ENCODE assay signal across 11 mouse cellular contexts in genomic region chr7:139731276-139731696, GRCm38 (mm10). TPM values are rescaled to one million over a fixed set of nuclear protein-coding genes. Genes with fewer than 3 reads are reported as not detected.
A peak's percentile ranks its signal among the peaks of the same experiment; 100 is the strongest.
DNase-seq lines count a peak whose midpoint lies in the region; ATAC-seq lines count a peak whose summit lies in the region.
"Had no signal": no experiment of that assay in that cellular context is flagged by ENCODE, and none has a peak within 500 bp of the region (broad histone marks: within the 10 kb centered on the region; RNA-seq: fewer than 3 reads in every experiment).

No protein-coding gene starts in this region.

- H3K9ac ChIP-seq in midbrain, embryonic 13.5 days (replicated peaks): no peak overlapping the region
- H3K9ac ChIP-seq in midbrain, embryonic 14.5 days (replicated peaks; ENCODE audit: low read length): no peak overlapping the region
- no peak overlapping the region for H3K9ac ChIP-seq in stomach, embryonic 15.5 days
- H3K9ac ChIP-seq: embryonic facial prominence, embryonic 15.5 days; liver, embryonic 14.5 days had no signal

- 0 out of 2 replicates have a peak, but pooled peaks have one; percentile 6 for ATAC-seq in midbrain, embryonic 13.5 days
- ATAC-seq in midbrain, embryonic 14.5 days (ENCODE audit: low FRiP score, low TSS enrichment): no peak
- ATAC-seq in stomach, embryonic 15.5 days (ENCODE audit: insufficient read depth, low FRiP score, low read depth): peak; percentile 43; the same call in 1 of the 2 replicates
- no peak for ATAC-seq in cerebellum, adult (ENCODE audit: insufficient number of reproducible peaks, low FRiP score, low TSS enrichment)

- DNase-seq in midbrain, embryonic 14.5 days: no peak
- peak; percentile 14 to 27 for DNase-seq in heart, adult 9 months (ENCODE audit: low spot score in 2 of 2)
- peak; percentile 9 for DNase-seq in kidney, postnatal 14 days
- no peak for DNase-seq in spleen, postnatal 36 days (ENCODE audit: low spot score in 2 of 2)
- DNase-seq: gastrocnemius, postnatal 14 days; layer of hippocampus, adult 9-11 months had no signal

- H3K27me3 ChIP-seq in midbrain, embryonic 13.5 days: no peaks in the 10 kb centered on the region
- no peaks in the 10 kb centered on the region for H3K27me3 ChIP-seq in midbrain, embryonic 14.5 days (ENCODE audit: control insufficient read depth, insufficient read depth, low read length)
- H3K27me3 ChIP-seq in stomach, embryonic 15.5 days (replicated peaks): no peaks in the 10 kb centered on the region
- H3K27me3 ChIP-seq: embryonic facial prominence, embryonic 15.5 days had no signal

- peak overlapping the region; percentile 9; the same call in 1 of the 2 replicates for H3K27ac ChIP-seq in midbrain, embryonic 13.5 days
- no peak overlapping the region for H3K27ac ChIP-seq in midbrain, embryonic 14.5 days (replicated peaks; ENCODE audit: low read depth, low read length)
- H3K27ac ChIP-seq in stomach, embryonic 15.5 days: peak overlapping the region; percentile 18; the same call in 1 of the 2 replicates
- H3K27ac ChIP-seq: embryonic facial prominence, embryonic 15.5 days; liver, embryonic 14.5 days had no signal

- H3K9me3 ChIP-seq in midbrain, embryonic 13.5 days: no peaks in the 10 kb centered on the region
- H3K9me3 ChIP-seq in midbrain, embryonic 14.5 days (ENCODE audit: control insufficient read depth, low read length): no peaks in the 10 kb centered on the region
- no peaks in the 10 kb centered on the region for H3K9me3 ChIP-seq in stomach, embryonic 15.5 days
- H3K9me3 ChIP-seq: embryonic facial prominence, embryonic 15.5 days had no signal

- H3K4me3 ChIP-seq in midbrain, embryonic 13.5 days (replicated peaks): no peak overlapping the region
- no peak overlapping the region for H3K4me3 ChIP-seq in midbrain, embryonic 14.5 days (replicated peaks; ENCODE audit: low read depth, low read length)
- no peak overlapping the region for H3K4me3 ChIP-seq in stomach, embryonic 15.5 days (replicated peaks)
- H3K4me3 ChIP-seq: embryonic facial prominence, embryonic 15.5 days had no signal

- peaks cover 7% of the 10 kb centered on the region; the same call in 1 of the 2 replicates for H3K4me1 ChIP-seq in midbrain, embryonic 13.5 days (replicated peaks)
- 0 out of 2 replicates have a peak, but pooled peaks cover 4% of the 10 kb centered on the region for H3K4me1 ChIP-seq in midbrain, embryonic 14.5 days (ENCODE audit: control insufficient read depth, insufficient read depth, low read length)
- no peaks in the 10 kb centered on the region for H3K4me1 ChIP-seq in stomach, embryonic 15.5 days

- WGBS in midbrain, embryonic 13.5 days: 65% methylated on average over 8 of the region's 8 CpGs
- 64% methylated on average over 8 of the region's 8 CpGs for WGBS in midbrain, embryonic 14.5 days
- WGBS in stomach, embryonic 15.5 days: 20% methylated on average over 8 of the region's 8 CpGs

- H3K36me3 ChIP-seq in midbrain, embryonic 13.5 days: no peaks in the 10 kb centered on the region
- no peaks in the 10 kb centered on the region for H3K36me3 ChIP-seq in midbrain, embryonic 14.5 days (ENCODE audit: control insufficient read depth, insufficient read depth, low read length)
- H3K36me3 ChIP-seq in stomach, embryonic 15.5 days: no peaks in the 10 kb centered on the region
- H3K36me3 ChIP-seq: embryonic facial prominence, embryonic 15.5 days had no signal

- no peak overlapping the region for H3K4me2 ChIP-seq in midbrain, embryonic 13.5 days (replicated peaks)
- no peak overlapping the region for H3K4me2 ChIP-seq in midbrain, embryonic 14.5 days (ENCODE audit: low read length)
- no peak overlapping the region for H3K4me2 ChIP-seq in stomach, embryonic 15.5 days
- H3K4me2 ChIP-seq: embryonic facial prominence, embryonic 15.5 days had no signal

RNA-seq across cellular contexts. Expression of gene Cfap46, which starts 47.7 kb away (rescaled TPM):
- polyA plus RNA-seq in midbrain, embryonic 13.5 days (2015; fragmentation: Nextera tagmentation; extraction: Ambion mirVana): 1.1 and 1.6 TPM in 2 replicates
- polyA plus RNA-seq in midbrain, embryonic 14.5 days (2014; fragmentation: Nextera tagmentation; extraction: Ambion mirVana): 2.3 and 2.5 TPM in 2 replicates
- 0.10 and 0.22 TPM in 2 replicates for polyA plus RNA-seq in stomach, embryonic 15.5 days (2015; fragmentation: Nextera tagmentation; extraction: Ambion mirVana)
- polyA plus RNA-seq: liver, embryonic 14.5 days had no signal

Comparison
In these comparisons a context has a peak if more than half of its experiments do, and no peak if none do; other contexts are left out.
1. ATAC-seq: peak in midbrain, embryonic 13.5 days (single experiment) and stomach, embryonic 15.5 days (single experiment); none in midbrain, embryonic 14.5 days (single experiment) and cerebellum, adult (single experiment).
2. DNase-seq: peak in heart, adult 9 months (2 of 2) and kidney, postnatal 14 days (single experiment); none in midbrain, embryonic 14.5 days (single experiment) and spleen, postnatal 36 days (0 of 2).